Mouse (Mus musculus) cerebellum, postnatal 4 days (tissue): ENCODE measurements around the gene Adra1b.

ENCODE experiments used
- DNase-seq, 2 experiments: peaks; one replicate each; pipeline ENCODE4 v3.0.0; 2022; ENCODE audit warnings: low spot score in 2 of 2, mixed read lengths in 1 of 2

The Adra1b gene

GRCm38 (mm10) chr11:43901051-43901654 lies at the start of gene Adra1b:
Adra1b (minus strand) TSS chr11:43901210.
- DNase-seq, result no peak

GRCm38 (mm10) chr11:43950274-43950673 lies 49.3 kb upstream of the Adra1b start:
- DNase-seq, result no peak

- DNase-seq, result no peak
Measured at GRCm38 (mm10) chr11:43943781-43944180, 42.8 kb upstream of the Adra1b start.

- no peak for DNase-seq
Measured at GRCm38 (mm10) chr11:43943167-43943566, 42.2 kb upstream of the Adra1b start.

- no peak for DNase-seq
Measured at GRCm38 (mm10) chr11:43940501-43941202, 39.6 kb upstream of the Adra1b start.

- no peak for DNase-seq
Measured at GRCm38 (mm10) chr11:43936023-43936422, 35.0 kb upstream of the Adra1b start.

GRCm38 (mm10) chr11:43933480-43933879 lies 32.5 kb upstream of the Adra1b start:
- no peak for DNase-seq

GRCm38 (mm10) chr11:43933000-43933399 lies 32.0 kb upstream of the Adra1b start:
- DNase-seq, result no peak

GRCm38 (mm10) chr11:43930191-43930590 lies 29.2 kb upstream of the Adra1b start:
- peak in 1 of 2 experiments; percentile 7 for DNase-seq

GRCm38 (mm10) chr11:43929706-43930105 lies 28.7 kb upstream of the Adra1b start:
- DNase-seq, result no peak

- DNase-seq, result no peak
Measured at GRCm38 (mm10) chr11:43929178-43929577, 28.2 kb upstream of the Adra1b start.

GRCm38 (mm10) chr11:43927133-43927815 lies 26.3 kb upstream of the Adra1b start:
- no peak for DNase-seq

- no peak for DNase-seq
Measured at GRCm38 (mm10) chr11:43926163-43926562, 25.2 kb upstream of the Adra1b start.

- DNase-seq, result no peak
Measured at GRCm38 (mm10) chr11:43925584-43925983, 24.6 kb upstream of the Adra1b start.

- DNase-seq, result no peak
Measured at GRCm38 (mm10) chr11:43921701-43922100, 20.7 kb upstream of the Adra1b start.

GRCm38 (mm10) chr11:43919492-43920055 lies 18.6 kb upstream of the Adra1b start:
- no peak for DNase-seq

- no peak for DNase-seq
Measured at GRCm38 (mm10) chr11:43914552-43915447, 13.8 kb upstream of the Adra1b start.

- no peak for DNase-seq
Measured at GRCm38 (mm10) chr11:43912136-43912888, 11.3 kb upstream of the Adra1b start.

GRCm38 (mm10) chr11:43911646-43912045 lies 10.6 kb upstream of the Adra1b start:
- DNase-seq, result no peak

GRCm38 (mm10) chr11:43903351-43903750 lies 2.3 kb upstream of the Adra1b start:
- DNase-seq, result no peak

- no peak for DNase-seq
Measured at GRCm38 (mm10) chr11:43899696-43900095, 1.3 kb downstream of the Adra1b start.
